Mouse (Mus musculus) heart, adult 8-10 months (tissue): Measurements from ENCODE around the gene Wdr24. TPM values are rescaled to one million over a fixed set of nuclear protein-coding genes. Genes with fewer than 3 reads are reported as not detected.
A peak's percentile ranks its signal among the peaks of the same experiment; 100 is the strongest.

Experiments used
- DNase-seq: peaks from one replicate; pipeline ENCODE4 v3.0.0; 2022; ENCODE audit warnings: low spot score
- total RNA-seq, 4 experiments: library from RNA; stranded (reverse); gene quantifications; 2 replicates each; pipeline ENCODE4 v1.2.4; 2022

Wdr24 gene
- total RNA-seq, 4 experiments from 2014 or later = 11.2 to 12.6 (median 12.1) TPM

DNA sequence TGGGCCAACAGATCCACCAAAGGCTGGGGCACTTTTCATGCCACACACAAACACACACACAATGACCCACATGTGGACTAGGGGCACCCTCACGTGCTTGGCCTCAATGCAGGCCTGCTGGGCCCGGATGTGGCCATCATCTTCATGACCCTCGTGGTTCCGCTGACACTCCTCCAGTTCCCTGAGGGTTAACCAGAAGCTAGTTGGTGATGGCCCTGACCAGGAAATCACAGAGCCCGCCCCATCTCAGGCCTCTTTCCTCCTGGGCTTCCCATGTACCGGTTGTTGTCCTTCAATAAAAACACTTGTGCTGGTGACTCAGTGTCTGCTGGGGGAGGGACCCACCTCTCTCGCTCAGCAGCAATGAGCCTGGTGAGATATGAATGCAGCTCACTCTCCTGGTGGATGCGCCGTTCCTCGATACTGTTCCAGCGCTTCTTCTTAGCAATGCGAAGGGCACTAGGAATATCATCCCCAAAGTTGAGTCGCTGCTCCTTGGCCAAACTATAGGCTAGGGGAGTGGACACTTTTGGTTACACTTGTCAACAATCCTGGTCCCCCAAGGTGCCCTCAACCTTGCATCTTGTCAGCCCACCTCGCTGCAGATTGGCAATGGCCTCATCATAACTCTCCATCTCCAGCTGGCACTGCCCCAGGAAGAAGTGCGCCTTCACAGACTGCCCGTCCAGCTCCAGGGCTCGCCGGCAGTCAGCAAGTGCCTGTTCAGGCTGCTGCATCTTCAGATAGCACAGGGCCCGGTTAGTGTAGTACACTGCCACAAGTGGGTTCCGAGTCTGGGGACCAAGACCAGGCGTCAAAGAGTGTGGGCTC, 8.2 kb downstream of the Wdr24 start:
- DNase-seq = no peak

DNA sequence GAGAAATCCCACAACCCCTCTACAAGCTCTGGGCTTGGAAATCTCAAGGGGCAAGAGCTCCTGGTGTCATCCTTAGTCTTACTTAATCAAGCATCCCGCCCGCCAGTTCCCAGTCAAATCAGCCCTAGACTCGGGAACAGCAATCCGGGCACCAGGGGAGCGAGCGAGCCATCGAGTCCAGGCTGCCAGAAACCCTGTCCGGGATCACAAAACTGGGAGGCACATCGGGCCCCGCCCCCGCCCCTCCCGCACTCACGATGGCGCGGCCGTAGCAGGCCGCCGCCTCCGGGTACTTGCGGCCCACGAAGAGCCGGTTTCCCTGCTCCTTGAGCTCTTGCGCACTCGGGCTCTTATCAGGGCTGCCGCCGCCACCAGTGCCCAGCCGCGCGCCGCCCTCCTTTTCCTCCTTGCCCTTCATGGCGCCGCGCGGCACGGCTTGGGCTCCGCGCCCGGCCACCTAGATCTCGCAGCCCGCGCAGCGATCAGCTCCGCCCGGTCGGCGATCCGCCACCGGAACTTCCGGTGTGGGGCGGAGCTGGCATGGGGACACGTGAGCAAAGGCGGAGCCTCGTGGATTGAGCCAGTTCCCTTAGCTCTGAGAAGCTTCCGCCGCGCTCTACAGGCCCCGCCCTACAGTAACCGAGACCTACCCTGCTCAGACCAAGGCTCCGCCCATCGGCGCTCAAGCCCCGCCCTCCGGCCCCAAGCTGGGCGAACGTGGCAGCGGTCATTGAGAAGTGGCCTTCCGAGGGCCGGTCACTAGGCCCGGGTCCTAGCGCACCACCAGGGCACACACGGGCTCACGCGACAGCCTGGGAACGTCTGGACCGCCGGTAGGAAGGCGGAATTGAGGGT, 9.2 kb downstream of the Wdr24 start:
- peak; percentile 99 for DNase-seq

DNA sequence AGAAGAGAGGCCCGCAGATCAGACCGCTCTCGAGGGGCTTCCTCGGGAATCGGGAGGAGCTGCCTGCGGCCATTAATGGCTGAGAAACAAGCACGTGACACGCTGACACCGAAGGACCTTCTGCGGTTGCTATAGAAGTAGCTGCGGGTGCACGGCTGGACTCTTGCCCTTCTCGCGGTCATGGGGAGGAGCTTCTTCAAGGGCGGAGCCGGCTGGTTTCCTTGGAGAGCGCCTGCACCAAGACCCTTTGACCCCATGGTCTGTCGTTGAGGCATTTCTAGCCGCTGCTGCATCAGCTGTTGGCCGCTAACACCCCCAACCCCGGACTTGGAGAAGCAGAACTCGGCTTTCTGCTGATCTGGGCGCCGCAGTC, 9.8 kb downstream of the Wdr24 start, which contains the start of gene Stub1:
Gene Stub1, minus strand, starts transcription at position 114 of the 373 bp plus-strand sequence.
- DNase-seq = peak; percentile 92

DNA sequence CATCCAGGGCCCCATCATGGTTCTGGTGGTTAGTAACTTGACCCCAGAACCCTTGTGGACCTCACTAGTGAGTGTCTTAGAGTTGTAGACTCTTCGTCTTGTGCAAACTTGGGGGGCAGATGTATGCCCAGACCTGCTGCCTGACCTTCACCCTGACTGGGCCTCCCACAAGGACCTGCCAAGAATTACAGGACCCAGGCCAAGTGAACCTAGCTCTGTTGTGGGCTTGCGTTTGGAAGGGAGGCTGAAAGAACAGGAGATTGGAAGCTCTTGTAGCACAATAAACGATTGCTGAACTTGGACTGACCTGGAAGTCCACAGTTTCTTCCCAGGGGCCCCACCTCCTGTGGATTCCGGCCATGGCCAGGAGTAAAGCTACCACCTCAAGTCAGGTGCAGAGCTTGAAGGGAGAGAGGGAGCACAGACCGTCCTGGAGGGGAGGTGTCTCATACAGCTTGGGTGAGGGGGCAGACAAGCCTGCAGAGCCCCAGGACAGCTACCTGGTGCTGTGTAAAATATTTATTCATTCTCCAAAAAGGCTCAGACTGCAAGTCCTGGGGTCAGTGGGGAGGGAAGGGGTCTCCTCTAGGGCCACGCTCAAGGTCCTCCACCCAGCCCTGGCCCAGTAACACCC, 10.7 kb downstream of the Wdr24 start:
- no peak for DNase-seq

DNA sequence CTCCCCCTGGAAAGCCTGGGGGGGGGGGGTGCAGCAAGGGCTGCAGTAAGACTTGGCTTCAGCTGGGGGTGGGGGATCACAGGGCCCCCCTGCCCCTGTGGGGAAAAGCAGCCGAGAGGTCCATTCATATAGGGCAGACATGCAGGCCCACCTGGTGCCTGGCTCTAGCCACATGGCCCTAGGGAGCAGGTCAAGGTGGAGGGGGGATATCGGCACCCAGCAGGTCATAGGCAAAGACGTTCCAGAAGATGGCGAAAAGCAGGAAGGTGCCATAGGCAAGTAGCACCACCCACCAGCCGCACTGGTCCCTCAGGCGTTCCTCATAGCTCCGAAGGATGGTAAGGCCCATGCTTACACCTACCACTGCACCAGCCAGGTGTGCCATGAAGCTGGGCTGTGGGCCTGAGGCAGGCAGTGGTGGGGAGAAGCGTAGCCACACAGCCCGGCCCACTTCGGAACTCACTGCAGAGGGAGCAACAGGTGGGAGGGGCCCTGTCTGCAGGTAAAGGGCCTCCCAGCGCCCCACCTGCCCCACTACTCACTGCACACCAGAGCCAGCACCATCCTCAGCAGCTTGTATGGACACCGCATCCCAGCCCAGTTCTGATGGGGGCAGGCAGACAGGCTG, 11.3 kb downstream of the Wdr24 start:
- no peak for DNase-seq

DNA sequence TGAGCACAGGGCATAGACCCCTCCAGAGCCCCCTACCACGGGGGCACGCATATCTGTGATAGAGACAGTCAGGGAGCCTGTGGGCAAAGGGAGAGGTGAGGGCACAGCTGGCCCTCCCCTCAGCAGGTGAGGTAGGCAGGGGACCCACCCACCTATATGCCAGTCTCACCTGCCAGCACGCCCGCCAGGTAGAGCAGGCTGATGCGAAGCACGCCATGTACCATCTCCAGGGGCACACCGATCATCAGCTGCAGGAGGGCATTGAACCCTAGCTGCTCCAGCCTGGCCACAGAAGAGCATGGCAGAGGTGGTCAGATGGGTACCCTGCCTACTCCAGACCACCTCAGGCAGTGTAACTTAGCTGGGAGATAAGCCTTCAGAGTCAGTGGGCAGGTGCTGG, 11.9 kb downstream of the Wdr24 start:
- no peak for DNase-seq

DNA sequence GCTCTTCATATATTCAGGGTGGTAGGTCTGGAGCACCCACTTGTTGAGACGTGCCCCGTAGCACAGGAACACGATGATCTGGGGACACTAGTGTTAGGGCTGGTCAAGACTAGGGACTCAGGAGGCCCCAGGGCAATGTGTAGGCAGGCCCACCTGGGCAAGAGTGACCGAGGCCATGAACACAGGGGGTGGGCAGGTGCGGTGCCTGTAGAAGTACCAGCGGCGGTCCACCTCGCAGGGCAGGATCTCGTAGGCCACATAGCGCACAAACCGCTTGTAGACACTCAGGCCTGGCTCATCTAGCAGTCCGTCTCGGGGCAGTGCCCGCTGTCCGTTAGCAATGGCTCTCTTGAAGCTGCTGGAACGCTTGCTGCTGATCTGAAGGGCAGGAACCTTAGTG, 12.4 kb downstream of the Wdr24 start:
- DNase-seq = no peak

DNA sequence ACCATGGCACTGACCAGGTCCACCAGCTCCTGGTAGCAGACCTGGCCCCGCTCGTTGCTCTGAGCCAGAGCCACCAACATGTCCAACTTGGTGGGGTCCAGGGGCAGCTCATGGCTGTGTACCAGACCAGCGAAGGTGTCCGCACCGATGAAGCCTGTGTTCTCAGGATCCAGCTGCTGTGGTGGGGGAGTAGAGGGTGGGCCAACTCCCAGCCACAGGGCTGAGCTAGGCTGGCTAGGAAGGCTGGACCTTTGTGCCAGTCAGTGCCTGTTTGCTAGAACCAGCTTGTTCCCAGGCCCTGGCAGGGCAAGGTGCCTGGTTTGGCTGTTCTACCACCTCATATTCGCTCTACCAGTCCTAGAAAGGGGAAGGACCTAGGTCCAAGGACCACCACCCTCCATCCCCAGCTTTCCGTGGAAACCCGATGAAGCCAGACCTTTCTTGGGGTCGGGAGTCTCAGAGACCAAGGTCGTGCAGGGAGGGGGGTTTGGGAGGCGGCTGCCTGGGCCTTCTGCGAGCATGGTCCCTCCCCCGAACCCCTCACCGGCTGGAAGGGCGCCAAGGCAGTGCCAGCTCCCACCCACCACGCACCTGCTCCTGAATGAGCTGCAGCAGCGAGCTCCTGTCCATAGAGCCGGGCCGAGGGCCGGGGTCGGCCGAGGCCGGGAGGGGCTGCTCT, 13.1 kb downstream of the Wdr24 start:
- DNase-seq = no peak

DNA sequence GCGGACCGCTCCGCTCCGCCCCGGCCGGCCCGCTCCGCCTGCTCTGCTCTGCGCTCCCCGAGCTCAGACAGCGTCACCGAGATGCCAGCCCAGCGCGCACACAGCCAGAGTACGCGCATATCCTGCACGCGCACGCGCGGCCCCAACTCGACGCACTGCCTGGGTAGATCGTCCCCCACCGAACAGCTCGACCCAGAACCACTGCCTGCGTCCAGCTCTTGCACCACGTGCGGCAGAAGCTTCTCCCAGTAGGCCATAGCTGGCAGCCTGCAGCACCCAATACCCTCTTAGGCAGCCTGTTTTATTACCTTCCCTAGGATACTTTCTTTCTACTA, 13.6 kb downstream of the Wdr24 start, which contains the start of gene Rhbdl1:
Gene Rhbdl1, minus strand, starts transcription at position 220 of the 335 bp plus-strand sequence.
- no peak for DNase-seq

DNA sequence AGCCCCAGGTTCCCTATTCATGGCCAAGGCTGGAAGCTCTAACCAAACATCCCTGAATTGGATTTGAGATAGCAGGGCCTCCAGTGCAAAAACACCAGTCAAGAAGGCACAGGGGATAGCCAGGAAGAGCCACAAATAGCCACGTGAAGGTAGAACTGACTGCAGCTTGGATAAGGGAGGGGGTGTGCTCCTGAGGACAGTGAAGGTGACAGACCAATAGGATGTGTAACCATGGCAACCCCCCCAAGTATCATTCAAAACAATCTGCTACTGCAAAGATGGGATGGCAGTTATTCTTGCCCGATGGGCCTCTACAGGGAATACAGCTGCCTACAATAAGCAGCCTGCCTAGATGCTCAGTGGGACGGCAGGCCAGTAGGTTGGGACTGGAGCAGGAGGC, 14.1 kb downstream of the Wdr24 start:
- no peak for DNase-seq

DNA sequence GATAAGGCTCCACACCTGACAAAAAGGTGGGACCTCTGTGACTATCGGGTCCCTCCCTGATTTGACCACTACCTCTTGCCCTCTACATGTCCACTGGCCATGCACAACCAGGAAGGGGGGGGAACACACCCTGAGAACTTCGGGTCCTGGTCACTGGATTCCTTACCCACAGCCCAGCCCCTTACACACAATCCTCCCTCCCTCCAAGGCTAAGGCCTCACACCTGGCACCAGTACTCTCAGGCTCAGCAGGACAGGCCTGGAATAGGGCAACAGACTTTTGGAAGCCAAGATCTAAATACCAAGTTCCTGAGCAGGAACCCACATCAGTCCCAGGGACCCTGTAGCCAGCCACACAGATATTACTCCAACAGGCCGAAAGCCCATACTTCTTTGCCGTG, 15.5 kb downstream of the Wdr24 start:
- DNase-seq = no peak

DNA sequence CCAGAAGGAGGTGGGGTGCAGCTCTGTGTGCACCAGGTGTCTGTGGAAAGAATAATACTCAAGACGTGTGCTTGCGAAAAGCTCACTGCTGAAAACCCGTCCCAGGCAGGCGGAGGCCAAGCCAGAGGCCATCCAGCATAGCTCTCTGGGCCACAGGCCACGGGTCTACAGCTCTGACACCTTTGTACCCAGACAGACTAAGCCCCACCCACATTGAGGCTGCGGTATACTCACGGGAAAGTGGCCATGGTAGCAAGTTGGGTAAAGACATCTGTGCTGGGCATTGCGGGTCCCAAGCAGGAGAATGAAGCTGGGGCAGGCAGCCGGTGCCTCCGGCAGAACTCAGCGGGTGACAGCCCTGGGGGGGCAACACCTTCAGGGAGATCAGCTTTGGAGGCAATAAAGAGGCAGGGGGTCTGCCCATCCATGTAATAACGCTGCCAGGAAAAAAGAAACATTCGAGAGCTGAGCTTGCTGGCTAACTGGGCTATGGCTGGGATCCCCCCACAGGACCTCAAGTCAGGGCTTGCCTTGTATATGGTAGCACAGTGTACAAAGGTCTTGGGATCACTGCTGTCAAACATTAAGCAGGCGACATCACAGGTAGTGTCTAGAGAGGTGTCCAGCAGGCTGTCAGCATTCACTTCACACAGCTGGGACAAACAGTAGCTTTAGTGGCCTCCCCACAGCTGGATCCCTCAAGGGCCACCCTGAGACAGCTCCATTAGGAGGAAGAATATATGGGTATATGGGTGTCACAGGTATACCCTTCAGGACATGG, 16.2 kb downstream of the Wdr24 start:
- no peak for DNase-seq

DNA sequence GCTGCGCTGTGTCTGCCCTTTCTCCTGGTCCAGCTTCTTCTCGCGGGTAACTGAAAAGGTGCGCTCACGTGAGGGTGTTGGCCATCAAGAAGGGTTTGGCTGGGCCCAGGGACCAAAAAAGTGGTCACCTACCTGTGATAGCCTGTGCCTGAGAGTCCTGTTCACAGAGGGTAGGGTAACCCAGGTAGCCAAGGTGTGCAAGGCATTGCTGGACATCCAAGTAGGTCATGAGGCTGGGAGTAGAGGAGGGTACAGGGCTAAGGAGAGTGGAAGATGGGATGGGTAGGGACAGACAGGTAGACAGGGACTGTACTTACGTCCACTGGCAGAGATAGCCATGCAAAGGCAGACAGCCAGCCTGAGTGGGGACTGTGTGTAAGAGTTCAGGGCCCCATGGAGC, 17.1 kb downstream of the Wdr24 start:
- no peak for DNase-seq

DNA sequence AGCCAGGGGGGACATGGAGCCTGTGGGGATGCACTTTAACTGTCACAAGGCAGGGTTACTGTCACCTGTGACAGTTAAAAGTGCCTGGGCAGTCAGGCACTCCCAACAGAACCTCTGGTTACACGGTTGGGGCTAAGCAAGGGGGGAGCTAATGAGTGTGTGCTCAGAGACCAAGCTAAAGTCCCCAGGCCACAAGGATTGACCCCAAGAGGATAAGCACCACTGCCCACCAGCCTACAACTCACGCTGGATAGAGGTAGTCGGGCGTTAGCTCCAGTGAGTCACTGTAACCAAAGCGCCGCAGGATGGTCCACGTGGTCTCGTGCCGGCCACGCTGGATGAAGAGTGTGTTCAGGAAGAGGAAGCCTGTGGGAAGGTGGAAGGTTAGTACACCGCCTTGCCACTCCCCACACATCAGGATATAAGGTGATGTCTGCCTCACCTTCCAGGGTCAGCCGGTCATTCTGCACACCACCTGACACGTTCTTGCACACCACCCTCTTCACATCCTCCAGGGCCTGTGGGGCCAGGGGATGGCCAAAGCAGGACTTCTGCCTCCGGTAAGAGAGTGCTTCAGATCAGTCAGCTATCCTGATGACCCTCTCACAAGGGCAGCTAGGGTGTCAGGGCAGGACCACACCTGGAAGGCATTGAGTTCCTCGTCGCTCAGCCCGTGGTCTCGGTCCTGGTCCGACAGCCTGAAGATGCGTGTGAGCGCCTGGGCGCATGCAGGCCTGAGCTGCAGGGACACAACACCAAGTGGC, 17.9 kb downstream of the Wdr24 start, which contains the start of gene Gm20683:
Gene Gm20683, minus strand, starts transcription at position 647 of the 764 bp plus-strand sequence.
- DNase-seq = no peak

DNA sequence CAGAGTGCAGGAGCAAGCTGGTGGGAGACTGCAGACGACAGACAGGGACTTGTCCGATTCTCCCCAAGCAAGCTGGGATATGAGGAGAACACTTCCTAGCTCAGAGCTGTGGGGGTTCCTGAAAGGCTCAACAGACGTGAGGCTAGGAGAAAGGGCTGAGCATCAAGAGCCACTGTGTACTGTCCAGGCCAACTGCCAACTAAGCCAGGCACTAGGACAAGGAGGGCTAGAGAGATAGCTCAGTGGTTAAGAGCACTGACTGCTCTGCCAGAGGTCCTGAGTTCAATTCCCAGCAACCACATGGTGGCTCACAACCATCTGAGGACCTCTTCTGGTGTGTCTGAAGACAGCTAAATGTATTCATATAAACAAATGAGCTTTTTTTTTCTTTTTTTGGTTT, 19.1 kb downstream of the Wdr24 start:
- no peak for DNase-seq

DNA sequence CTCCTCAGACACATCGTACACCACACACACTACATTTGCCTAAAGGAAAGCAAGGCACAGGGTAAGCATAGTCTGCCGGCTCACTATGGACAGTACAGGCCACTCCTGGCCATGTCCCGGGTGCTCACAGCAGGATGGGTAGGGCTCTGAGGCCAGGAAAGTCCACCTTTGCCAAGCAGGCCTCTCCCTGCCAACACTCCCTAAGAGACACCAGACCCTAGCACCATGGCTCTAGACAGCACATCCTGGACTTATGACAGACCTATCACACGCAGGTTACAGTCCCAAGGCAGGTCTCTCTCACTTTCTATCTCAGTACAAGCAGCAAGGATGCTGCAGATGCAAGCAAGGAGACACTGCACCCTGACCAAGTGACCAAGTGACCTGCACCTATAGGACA, 19.7 kb downstream of the Wdr24 start:
- DNase-seq = no peak

DNA sequence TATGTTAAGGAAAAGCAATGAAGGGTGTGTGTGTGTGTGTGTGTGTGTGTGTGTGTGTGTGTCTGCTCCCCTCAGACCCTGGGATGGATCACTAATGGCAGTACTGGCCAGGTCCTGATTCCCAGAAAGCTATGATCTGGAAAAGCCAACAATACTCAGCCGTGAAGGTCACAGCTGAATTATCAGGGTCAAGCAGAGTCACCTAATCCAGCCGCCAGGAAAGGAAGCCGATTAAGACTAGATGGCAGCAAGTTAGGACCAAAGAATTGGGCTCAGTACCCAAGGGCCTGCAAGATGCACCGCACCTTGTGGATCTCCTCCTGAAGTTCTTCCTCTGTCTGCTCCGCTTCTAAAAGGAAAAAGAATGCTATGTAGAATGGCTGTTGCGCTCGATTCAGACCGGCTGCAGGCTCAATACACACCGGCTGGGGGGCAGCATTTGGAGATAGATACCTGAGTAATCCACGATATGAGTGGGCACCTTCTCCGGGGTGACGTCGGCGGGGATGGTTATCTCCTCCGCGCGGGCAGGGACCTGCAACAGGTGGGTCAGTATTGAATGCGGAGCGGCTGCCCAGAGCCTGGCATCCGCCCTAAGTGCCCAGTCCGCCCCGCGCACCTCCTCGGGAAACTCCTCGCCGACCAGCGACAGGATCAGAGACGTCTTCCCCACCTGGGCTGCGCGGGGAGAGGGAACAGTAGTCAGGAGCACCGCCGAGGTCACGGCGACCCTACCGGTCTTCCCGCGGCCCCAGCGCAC, 20.4 kb downstream of the Wdr24 start:
- no peak for DNase-seq

DNA sequence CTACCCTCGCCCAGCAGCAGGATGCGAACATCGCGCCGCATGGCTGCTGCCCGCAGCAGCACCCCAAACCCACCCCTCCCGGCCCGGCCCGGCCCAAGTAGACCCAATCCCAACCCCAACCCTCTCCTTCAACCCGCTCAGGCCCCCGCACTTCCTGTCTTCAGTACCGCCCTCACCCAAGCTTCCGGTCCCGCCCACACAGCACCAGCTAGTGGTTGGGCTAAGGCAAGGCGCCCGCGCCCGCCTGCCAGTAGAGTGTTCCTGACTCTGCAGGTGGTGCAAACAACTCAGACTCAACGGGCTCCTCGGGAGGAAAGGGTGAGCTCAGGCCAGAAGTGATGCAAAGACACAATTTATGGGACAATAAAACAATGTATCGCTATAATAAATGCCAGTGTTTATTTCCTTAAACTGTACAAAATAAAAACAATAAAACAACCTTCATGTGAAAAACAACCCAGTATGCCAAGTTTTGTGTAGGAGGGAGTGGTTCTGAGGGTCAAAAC, 21.0 kb downstream of the Wdr24 start, which contains the start of gene Rhot2:
Gene Rhot2, minus strand, starts transcription at position 456 of the 506 bp plus-strand sequence.
- DNase-seq = peak; percentile 94

DNA sequence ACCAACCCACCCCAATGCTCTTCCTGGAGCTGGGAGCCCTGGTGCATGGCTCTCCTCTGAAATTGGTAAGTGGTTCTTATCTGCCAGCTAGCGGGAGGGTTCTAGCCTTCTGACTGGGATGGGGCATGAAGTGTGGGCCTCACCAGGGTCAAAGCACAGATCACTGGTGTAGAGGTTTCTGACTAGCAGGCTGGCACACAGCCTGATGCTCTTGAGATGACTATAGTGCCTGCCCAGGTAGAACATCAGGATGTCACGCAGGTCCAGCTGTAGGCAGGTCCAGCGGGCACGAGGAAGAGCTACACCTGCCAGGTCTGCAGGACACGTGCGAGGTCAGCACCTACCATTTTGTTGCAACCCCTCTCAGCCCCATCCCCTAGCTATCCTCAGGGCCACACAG, 36.8 kb downstream of the Wdr24 start:
- DNase-seq = no peak
